Mouse (Mus musculus): ENCODE results near the gene Krtap10-10.
A peak's percentile ranks its signal among the peaks of the same experiment; 100 is the strongest.

GRCm38 (mm10) chr10:77878985-77879384 is 43.2 kb downstream of the Krtap10-10 start:
- no peak for TF ChIP-seq POLR2A (IDR thresholded peaks at IDR 0.05; ENCODE audit: low read depth, low read length)
- TF ChIP-seq CTCF (IDR thresholded peaks at IDR 0.05; ENCODE audit: extremely low read depth, insufficient read length, insufficient replicate concordance, low read depth, low read length) = peak; percentile 25; the same call in 1 of the 2 replicates
